Mouse (Mus musculus) MEL (cell line): ENCODE results near the gene Ciao2a. TPM values are rescaled to one million over a fixed set of nuclear protein-coding genes. Genes with fewer than 3 reads are reported as not detected.

Experiments
- DNase-seq: peaks from one replicate; pipeline ENCODE4 v3.0.0; 2011; ENCODE audit warnings: low read depth, low spot score
- H3K27ac ChIP-seq: 2 replicates; pipeline ENCODE4 v1.5.1; 2012; ENCODE audit warnings: low read depth, mild to moderate bottlenecking, control low read depth, low read length, moderate library complexity; ENCODE audit not compliant: control insufficient read depth
- H3K27me3 ChIP-seq, 2 experiments: fragments of 150-350 bp in 1 of 2; sonication (generic) in 1 of 2; 2 replicates each; pipeline ENCODE4 v1.6.1; 2012; ENCODE audit warnings: low read length in 2 of 2, mild to moderate bottlenecking in 2 of 2, improper control_type of control experiment in 1 of 2, moderate library complexity in 1 of 2; ENCODE audit not compliant: insufficient read depth in 2 of 2, control insufficient read depth in 1 of 2
- H3K36me3 ChIP-seq, 2 experiments: 2 replicates each; pipeline ENCODE4 v1.6.1; 2012 to 2014; ENCODE audit warnings: low read length in 2 of 2, improper control_type of control experiment in 1 of 2, inconsistent platforms in 1 of 2, mild to moderate bottlenecking in 1 of 2; ENCODE audit not compliant: insufficient read depth in 2 of 2, control insufficient read depth in 1 of 2
- H3K4me1 ChIP-seq, 2 experiments: fragments of 150-350 bp in 1 of 2; sonication (generic) in 1 of 2; 2 replicates each; pipeline ENCODE4 v1.6.1; 2012; ENCODE audit warnings: low read length in 2 of 2, improper control_type of control experiment in 1 of 2, mild to moderate bottlenecking in 1 of 2; ENCODE audit not compliant: insufficient read depth in 2 of 2, control insufficient read depth in 1 of 2
- H3K4me3 ChIP-seq, 2 experiments: fragments of 150-350 bp in 1 of 2; sonication (generic) in 1 of 2; 2 replicates each; pipeline ENCODE4 v1.5.1; 2012; ENCODE audit warnings: low read depth in 2 of 2, low read length in 2 of 2, mild to moderate bottlenecking in 2 of 2, moderate library complexity in 2 of 2, control low read depth in 1 of 2, improper control_type of control experiment in 1 of 2; ENCODE audit not compliant: control insufficient read depth in 1 of 2, insufficient read depth in 1 of 2
- H3K79me2 ChIP-seq: 2 replicates; pipeline ENCODE4 v1.6.1; 2012; ENCODE audit warnings: mild to moderate bottlenecking, low read length, moderate library complexity; ENCODE audit not compliant: control insufficient read depth, poor library complexity, insufficient read depth
- H3K9ac ChIP-seq: 2 replicates; pipeline ENCODE4 v1.6.1; 2012; ENCODE audit warnings: low read depth, mild to moderate bottlenecking, control low read depth, low read length, moderate library complexity; ENCODE audit not compliant: control insufficient read depth, poor library complexity, severe bottlenecking
- H3K9me3 ChIP-seq: fragments of 150-350 bp; sonication (generic); replicated peaks from 2 replicates; pipeline ENCODE4 v1.6.1; 2012; ENCODE audit warnings: mild to moderate bottlenecking, low read length, improper control_type of control experiment, moderate library complexity; ENCODE audit not compliant: insufficient read depth
- BHLHE40 ChIP-seq: IDR thresholded peaks from 2 replicates; pipeline ENCODE4 v1.6.1; 2012; ENCODE audit warnings: low read depth, mild to moderate bottlenecking, inconsistent platforms, low read length, improper control_type of control experiment, borderline replicate concordance
- CHD1 ChIP-seq: IDR thresholded peaks from 2 replicates; pipeline ENCODE4 v1.6.1; 2012; ENCODE audit warnings: low read depth, mild to moderate bottlenecking, inconsistent platforms, low read length, improper control_type of control experiment
- CHD2 ChIP-seq: IDR thresholded peaks from 2 replicates; pipeline ENCODE4 v1.6.1; 2011; ENCODE audit warnings: low read length, improper control_type of control experiment
- CTCF ChIP-seq, 3 experiments: IDR thresholded peaks in 2 of 3; conservative IDR thresholded peaks in 1 of 3; 2 replicates each; pipeline ENCODE4 v1.5.1; 2011 to 2012; ENCODE audit warnings: low read length in 3 of 3, low read depth in 2 of 3, mild to moderate bottlenecking in 2 of 3, improper control_type of control experiment in 1 of 3, inconsistent platforms in 1 of 3, mixed read lengths in 1 of 3, moderate library complexity in 1 of 3; ENCODE audit not compliant: control insufficient read depth in 1 of 3, insufficient read depth in 1 of 3, poor library complexity in 1 of 3, severe bottlenecking in 1 of 3
- E2F4 ChIP-seq: IDR thresholded peaks from 2 replicates; pipeline ENCODE4 v1.6.1; 2011; ENCODE audit warnings: low read depth, low read length, improper control_type of control experiment, borderline replicate concordance
- EP300 ChIP-seq, 2 experiments: IDR thresholded peaks; 2 replicates each; pipeline ENCODE4 v1.6.1; 2011; ENCODE audit warnings: improper control_type of control experiment in 2 of 2, low read length in 2 of 2, low read depth in 1 of 2, mild to moderate bottlenecking in 1 of 2
- ETS1 ChIP-seq: IDR thresholded peaks from 2 replicates; pipeline ENCODE4 v1.6.1; 2012; ENCODE audit warnings: low read depth, mild to moderate bottlenecking, inconsistent platforms, low read length, improper control_type of control experiment, moderate library complexity
- GATA1 ChIP-seq: IDR thresholded peaks from 2 replicates; pipeline ENCODE4 v1.6.1; 2011; ENCODE audit warnings: low read depth, low read length, improper control_type of control experiment
- HCFC1 ChIP-seq: IDR thresholded peaks from 2 replicates; pipeline ENCODE4 v1.6.1; 2012; ENCODE audit warnings: low read depth, mild to moderate bottlenecking, inconsistent platforms, low read length, improper control_type of control experiment, moderate library complexity
- JUND ChIP-seq: IDR thresholded peaks from 2 replicates; pipeline ENCODE4 v1.6.1; 2011; ENCODE audit warnings: low read depth, mild to moderate bottlenecking, improper control_type of control experiment, low read length
- MAFK ChIP-seq: IDR thresholded peaks from 2 replicates; pipeline ENCODE4 v1.6.1; 2011; ENCODE audit warnings: low read depth, mild to moderate bottlenecking, low read length, improper control_type of control experiment, borderline replicate concordance
- MAZ ChIP-seq: IDR thresholded peaks from 2 replicates; pipeline ENCODE4 v1.6.1; 2012; ENCODE audit warnings: low read depth, mild to moderate bottlenecking, inconsistent platforms, low read length, improper control_type of control experiment
- MEF2A ChIP-seq: IDR thresholded peaks from 2 replicates; pipeline ENCODE4 v1.6.1; 2014; ENCODE audit warnings: low read depth, mild to moderate bottlenecking, inconsistent platforms, low read length, improper control_type of control experiment; ENCODE audit not compliant: poor library complexity, insufficient replicate concordance, severe bottlenecking; ENCODE audit errors: extremely low read depth
- MXI1 ChIP-seq: IDR thresholded peaks from 2 replicates; pipeline ENCODE4 v1.6.1; 2011; ENCODE audit warnings: mild to moderate bottlenecking, low read depth, low read length, improper control_type of control experiment
- MYB ChIP-seq: IDR thresholded peaks from 2 replicates; pipeline ENCODE4 v1.6.1; 2011; ENCODE audit warnings: mild to moderate bottlenecking, low read depth, low read length, improper control_type of control experiment
- MYC ChIP-seq: IDR thresholded peaks from 2 replicates; pipeline ENCODE4 v1.6.1; 2011; ENCODE audit warnings: low read depth, mild to moderate bottlenecking, low read length, improper control_type of control experiment, moderate library complexity
- POLR2AphosphoS2 ChIP-seq: IDR thresholded peaks from 2 replicates; pipeline ENCODE4 v1.6.1; 2011; ENCODE audit warnings: low read length, improper control_type of control experiment
- POLR2AphosphoS5 ChIP-seq: IDR thresholded peaks from 2 replicates; pipeline ENCODE4 v1.6.1; 2012; ENCODE audit warnings: low read depth, borderline replicate concordance, mild to moderate bottlenecking, inconsistent platforms, low read length, moderate library complexity, mixed read lengths
- RAD21 ChIP-seq: IDR thresholded peaks from 2 replicates; pipeline ENCODE4 v1.6.1; 2011; ENCODE audit warnings: mild to moderate bottlenecking, low read depth, low read length, improper control_type of control experiment
- RCOR1 ChIP-seq: IDR thresholded peaks from 2 replicates; pipeline ENCODE4 v1.6.1; 2012; ENCODE audit warnings: low read depth, mild to moderate bottlenecking, inconsistent platforms, low read length, improper control_type of control experiment
- SIN3A ChIP-seq: IDR thresholded peaks from 2 replicates; pipeline ENCODE4 v1.6.1; 2012; ENCODE audit warnings: low read length, improper control_type of control experiment, inconsistent platforms
- SMC3 ChIP-seq: IDR thresholded peaks from 2 replicates; pipeline ENCODE4 v1.6.1; 2011; ENCODE audit warnings: low read depth, low read length, improper control_type of control experiment
- TBP ChIP-seq: IDR thresholded peaks from 2 replicates; pipeline ENCODE4 v1.8.0; 2011; ENCODE audit warnings: low read depth, low read length, improper control_type of control experiment
- TCF12 ChIP-seq: IDR thresholded peaks from 2 replicates; pipeline ENCODE4 v1.6.1; 2014; ENCODE audit warnings: low read depth, mild to moderate bottlenecking, inconsistent platforms, low read length, improper control_type of control experiment, moderate library complexity
- UBTF ChIP-seq: IDR thresholded peaks from 2 replicates; pipeline ENCODE4 v1.6.1; 2012; ENCODE audit warnings: low read depth, mild to moderate bottlenecking, inconsistent platforms, low read length, improper control_type of control experiment, moderate library complexity, borderline replicate concordance; ENCODE audit not compliant: insufficient read depth
- USF1 ChIP-seq: IDR thresholded peaks from 2 replicates; pipeline ENCODE4 v1.6.1; 2014; ENCODE audit warnings: low read depth, mild to moderate bottlenecking, inconsistent platforms, low read length, improper control_type of control experiment, moderate library complexity
- ZC3H11A ChIP-seq: IDR thresholded peaks from 2 replicates; pipeline ENCODE4 v1.6.1; 2012; ENCODE audit warnings: low read depth, mild to moderate bottlenecking, inconsistent platforms, low read length, improper control_type of control experiment
- ZKSCAN1 ChIP-seq: IDR thresholded peaks from 2 replicates; pipeline ENCODE4 v1.6.1; 2012; ENCODE audit warnings: low read depth, mild to moderate bottlenecking, inconsistent platforms, low read length, improper control_type of control experiment, moderate library complexity
- ZNF384 ChIP-seq: IDR thresholded peaks from 2 replicates; pipeline ENCODE4 v1.6.1; 2012; ENCODE audit warnings: low read depth, mild to moderate bottlenecking, inconsistent platforms, low read length, improper control_type of control experiment
- polyA plus RNA-seq, 2 experiments: library from polyadenylated mRNA; stranded (reverse) in 1 of 2; unstranded in 1 of 2; fragments of >175 nt in 1 of 2; fragments of >200 nt in 1 of 2; gene quantifications; 2 replicates each; pipeline versions ENCODE4 v1.2.1 to v1.2.4; 2012; ENCODE audit warnings: low replicate concordance in 2 of 2, low read depth in 1 of 2; ENCODE audit not compliant: insufficient read length in 2 of 2, insufficient read depth in 1 of 2, missing spikeins in 1 of 2
- total RNA-seq: library from RNA; depleted of rRNA; stranded (reverse); fragments of 300-350 nt; gene quantifications from 2 replicates; pipeline ENCODE4 v1.2.3, GENCODE M21; 2012

Ciao2a gene
- total and polyA plus RNA-seq, 3 experiments = 88.1 to 121 TPM; not detected in 1

GRCm38 (mm10) chr9:66183023-66183422 lies 56.6 kb downstream of the Ciao2a start (continued):
- TF ChIP-seq MEF2A (no peak), HCFC1 (no peak), TBP (peak; percentile 17; the same call in 1 of the 2 replicates), MXI1 (peak; percentile 30; the same call in 1 of the 2 replicates), GATA1 (peak; percentile 80)

DNA sequence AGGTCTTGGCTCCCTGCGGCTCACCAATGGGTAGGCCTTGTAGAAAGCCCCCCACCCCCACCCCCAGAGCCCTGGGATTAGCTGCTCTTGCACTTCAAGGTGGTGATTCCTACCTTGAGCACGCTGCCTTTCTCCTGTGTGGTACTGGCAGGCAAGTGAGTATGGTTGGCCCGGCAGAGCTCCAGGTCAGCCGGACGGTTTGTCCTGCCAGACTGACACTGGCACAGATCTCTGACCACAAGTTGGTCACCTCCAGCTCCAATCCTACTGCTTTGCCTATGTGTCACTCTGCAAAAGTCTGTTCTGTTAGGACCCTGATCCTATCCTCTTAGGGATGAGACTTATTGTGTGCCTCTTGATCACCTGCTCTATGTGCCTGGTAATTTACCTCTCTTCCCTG lies 58.2 kb downstream of the Ciao2a start:
- no peaks in the 10 kb centered on the region for H3K79me2 ChIP-seq
- TF ChIP-seq MEF2A (no peak), CHD1 (no peak)
- DNase-seq = no peak
- peaks cover 31 to 55% of the 10 kb centered on the region in 2 experiments for H3K4me1 ChIP-seq
- peaks cover 0 to 36% of the 10 kb centered on the region in 2 experiments; a peak in 2 of 4 replicates for H3K36me3 ChIP-seq
- H3K27me3 ChIP-seq = no peaks in the 10 kb centered on the region
- H3K9ac ChIP-seq = no peak overlapping the region
- no peak overlapping the region for H3K27ac ChIP-seq
- H3K4me3 ChIP-seq = no peak overlapping the region
- H3K9me3 ChIP-seq = no peaks in the 10 kb centered on the region

GRCm38 (mm10) chr9:66186426-66186825 lies 60.0 kb downstream of the Ciao2a start:
- Histone ChIP-seq H3K4me3 (peak overlapping the region; percentile 35 to 38), H3K9me3 (no peaks in the 10 kb centered on the region), H3K27me3 (no peaks in the 10 kb centered on the region), H3K9ac (peak overlapping the region; percentile 58), H3K27ac (peak overlapping the region; percentile 88), H3K79me2 (no peaks in the 10 kb centered on the region), H3K36me3 (peaks cover 0 to 21% of the 10 kb centered on the region in 2 experiments; a peak in 2 of 4 replicates), H3K4me1 (peaks cover 19 to 37% of the 10 kb centered on the region in 2 experiments)
- DNase-seq = peak; percentile 85
- TF ChIP-seq USF1 = no peak
- TF ChIP-seq CTCF (IDR thresholded peaks at IDR 0.05 in 2 of 3, conservative IDR thresholded peaks at IDR 0.05 in 1 of 3; ENCODE audit: control insufficient read depth in 1 of 3, insufficient read depth in 1 of 3, low read depth in 2 of 3, low read length in 3 of 3, poor library complexity in 1 of 3, severe bottlenecking in 1 of 3) = no peak
- TF ChIP-seq MXI1 = 0 out of 2 replicates have a peak, but pooled peaks have one; percentile 43
- no peak; the same call in 1 of the 2 replicates for TF ChIP-seq TCF12
- TF ChIP-seq MYC = peak; percentile 70; the same call in 1 of the 2 replicates
- peak; percentile 21; the same call in 1 of the 2 replicates for TF ChIP-seq SIN3A
- TF ChIP-seq MYB = no peak
- no peak for TF ChIP-seq POLR2AphosphoS5
- peak in 1 of 2 experiments; percentile 35; a peak in 2 of 4 replicates for TF ChIP-seq EP300 (IDR thresholded peaks at IDR 0.05; ENCODE audit: low read depth in 1 of 2, low read length in 2 of 2)
- no peak for TF ChIP-seq ZKSCAN1
- TF ChIP-seq ZNF384 = 0 out of 2 replicates have a peak, but pooled peaks have one; percentile 20
- no peak for TF ChIP-seq SMC3
- TF ChIP-seq BHLHE40 = no peak
- TF ChIP-seq ZC3H11A = no peak
- no peak; the same call in 1 of the 2 replicates for TF ChIP-seq RCOR1
- TF ChIP-seq POLR2AphosphoS2 = no peak
- TF ChIP-seq MAFK = 0 out of 2 replicates have a peak, but pooled peaks have one; percentile 28
- no peak for TF ChIP-seq MAZ
- no peak for TF ChIP-seq MEF2A
- no peak for TF ChIP-seq UBTF
- 0 out of 2 replicates have a peak, but pooled peaks have one; percentile 47 for TF ChIP-seq E2F4
- TF ChIP-seq CHD2 = no peak
- TF ChIP-seq JUND = no peak
- TF ChIP-seq RAD21 = no peak
- no peak for TF ChIP-seq CHD1
- 0 out of 2 replicates have a peak, but pooled peaks have one; percentile 37 for TF ChIP-seq HCFC1
- TF ChIP-seq ETS1 = no peak
